Mouse (Mus musculus): Measurements from ENCODE around the gene Rmnd5a.

GRCm38 (mm10) chr6:71374311-71374829 is 66.1 kb downstream of the Rmnd5a start:
- TF ChIP-seq SIN3A (IDR thresholded peaks at IDR 0.05; ENCODE audit: low read length) (no peak), ZKSCAN1 (IDR thresholded peaks at IDR 0.05; ENCODE audit: borderline replicate concordance, low read depth, low read length) (no peak), CTCF (conservative IDR thresholded peaks at IDR 0.05 in 1 of 2, IDR thresholded peaks at IDR 0.05 in 1 of 2; ENCODE audit: low read depth in 2 of 2, low read length in 2 of 2) (no peak), MXI1 (IDR thresholded peaks at IDR 0.05; ENCODE audit: low read depth, low read length) (no peak), JUN (IDR thresholded peaks at IDR 0.05; ENCODE audit: insufficient read depth, low read depth, low read length) (no peak), TBP (conservative IDR thresholded peaks at IDR 0.05; ENCODE audit: low read depth, low read length) (no peak)
